Mouse (Mus musculus) gastrocnemius, postnatal 4 days (tissue): ENCODE data around the gene Pdhb. TPM values are rescaled to one million over a fixed set of nuclear protein-coding genes. Genes with fewer than 3 reads are reported as not detected.
"Not testable (repeated sequence)": the region's sequence is repeated elsewhere in the genome, so short reads cannot be mapped to it uniquely, and the experiment has no call there.

ENCODE experiments used
- DNase-seq, 2 experiments: peaks; one replicate each; pipeline ENCODE4 v3.0.0; 2021 to 2022; ENCODE audit warnings: low spot score in 2 of 2, mixed read lengths in 2 of 2
- total RNA-seq, 2 experiments: library from RNA; stranded (reverse); gene quantifications; 2 replicates each; pipeline ENCODE4 v1.2.3; 2021

Gene Pdhb
- total RNA-seq, 2 experiments from 2014 or later: 273 to 282 TPM

DNA sequence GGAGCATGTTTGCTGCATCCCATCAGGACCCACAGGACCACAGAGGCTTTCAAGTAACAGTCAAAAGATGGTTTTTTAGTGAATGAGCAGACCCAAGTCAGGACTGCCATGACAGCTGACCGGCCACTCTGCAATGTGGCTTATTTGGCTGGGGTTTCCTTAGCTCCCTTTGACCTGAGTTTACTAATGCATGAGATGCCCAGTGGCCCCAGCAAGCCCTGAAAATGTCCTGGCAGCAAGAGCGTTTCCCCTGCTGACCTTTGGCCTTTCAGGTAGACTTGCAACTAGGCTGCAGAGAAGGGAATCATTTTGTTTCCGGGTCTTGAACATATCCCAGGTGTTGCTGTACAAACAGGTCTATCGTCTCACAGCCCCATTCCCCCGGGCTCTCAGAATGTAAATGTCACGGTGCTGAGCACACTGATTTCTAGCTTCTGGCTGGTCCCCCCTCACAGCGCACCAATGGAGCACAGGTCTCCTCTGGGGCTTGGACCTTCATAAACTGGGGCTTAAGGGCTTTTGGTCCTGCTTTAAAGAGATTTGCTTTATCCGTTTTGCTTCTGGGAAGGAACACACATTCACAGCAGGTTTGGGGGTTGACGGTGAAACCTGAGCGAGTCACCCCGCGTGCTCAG lies 18.6 kb upstream of the Pdhb start:
- no peak for DNase-seq

DNA sequence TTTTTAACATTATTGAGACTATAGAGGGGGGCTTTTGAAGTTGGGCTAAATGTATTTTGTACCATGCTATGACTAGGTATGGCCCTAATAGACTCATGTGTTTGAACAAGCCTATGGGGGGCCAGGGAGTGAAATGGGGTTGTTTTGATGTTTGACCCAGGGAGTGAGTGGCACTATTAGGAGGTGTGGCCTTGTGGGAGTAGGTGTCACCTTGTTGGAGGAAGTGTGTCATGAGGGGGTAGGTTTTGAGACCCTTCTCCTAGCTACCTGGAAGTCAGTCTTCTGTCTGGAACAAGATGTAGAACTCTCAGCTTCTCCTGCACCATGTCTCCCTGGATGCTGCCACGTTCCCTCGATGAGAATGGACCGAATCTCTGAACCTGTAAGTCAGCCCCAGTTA lies 17.7 kb upstream of the Pdhb start:
- DNase-seq: no peak

DNA sequence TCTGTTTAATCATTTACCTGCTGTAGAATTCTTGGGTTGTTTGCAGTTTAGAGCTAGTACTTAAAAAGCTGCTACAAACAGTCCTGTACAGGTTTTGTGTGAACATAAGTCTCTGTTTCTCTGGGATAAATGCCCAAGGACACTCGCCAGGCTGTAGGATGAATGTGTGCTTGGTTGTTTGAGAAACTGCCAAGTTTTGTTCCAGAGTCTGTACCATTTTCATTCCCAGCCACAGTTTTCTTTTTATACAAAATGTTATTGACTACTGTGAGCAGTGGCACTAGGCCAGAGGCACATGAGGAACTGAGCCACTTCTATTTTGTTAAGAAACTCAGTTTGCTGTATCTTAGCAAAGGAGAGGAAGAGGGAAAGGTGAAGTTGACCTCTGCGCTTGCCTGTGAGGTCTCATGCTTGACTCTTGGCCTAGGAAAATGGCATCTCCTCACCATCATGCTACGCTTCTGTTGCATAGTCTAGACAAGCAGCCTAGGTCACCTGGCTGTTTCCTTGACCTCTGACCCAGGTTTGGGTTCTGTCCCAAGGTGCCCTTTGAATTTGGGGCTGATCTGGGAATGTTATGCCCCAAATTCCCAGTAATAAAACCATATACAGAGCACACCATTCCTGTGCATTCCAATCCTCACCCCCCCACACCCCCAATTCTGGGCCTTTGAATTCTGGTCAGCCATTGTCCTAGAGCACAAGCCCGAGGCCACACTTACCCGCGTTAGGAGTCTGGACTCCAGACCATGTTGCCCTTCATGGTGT lies 13.6 kb upstream of the Pdhb start:
- DNase-seq: no peak

DNA sequence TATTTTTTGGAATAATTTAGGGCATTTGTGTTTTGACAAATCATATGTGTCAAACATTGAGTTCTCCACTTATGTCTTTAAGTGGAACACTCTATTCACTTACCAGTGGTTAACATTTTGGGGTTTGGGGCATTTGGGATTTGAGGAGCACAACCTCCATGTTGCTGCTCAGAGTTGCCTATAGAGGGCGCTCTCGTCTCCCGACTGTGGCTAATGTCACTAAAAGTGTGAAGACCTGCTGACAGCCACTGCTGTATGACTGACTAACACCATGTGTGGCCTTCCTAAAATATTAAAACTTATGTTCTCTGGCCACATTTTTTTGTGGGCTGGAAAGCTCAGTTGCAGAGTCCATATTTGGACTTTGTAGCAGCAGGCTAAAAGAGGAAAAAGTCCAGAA lies 10.5 kb upstream of the Pdhb start:
- no peak for DNase-seq

DNA sequence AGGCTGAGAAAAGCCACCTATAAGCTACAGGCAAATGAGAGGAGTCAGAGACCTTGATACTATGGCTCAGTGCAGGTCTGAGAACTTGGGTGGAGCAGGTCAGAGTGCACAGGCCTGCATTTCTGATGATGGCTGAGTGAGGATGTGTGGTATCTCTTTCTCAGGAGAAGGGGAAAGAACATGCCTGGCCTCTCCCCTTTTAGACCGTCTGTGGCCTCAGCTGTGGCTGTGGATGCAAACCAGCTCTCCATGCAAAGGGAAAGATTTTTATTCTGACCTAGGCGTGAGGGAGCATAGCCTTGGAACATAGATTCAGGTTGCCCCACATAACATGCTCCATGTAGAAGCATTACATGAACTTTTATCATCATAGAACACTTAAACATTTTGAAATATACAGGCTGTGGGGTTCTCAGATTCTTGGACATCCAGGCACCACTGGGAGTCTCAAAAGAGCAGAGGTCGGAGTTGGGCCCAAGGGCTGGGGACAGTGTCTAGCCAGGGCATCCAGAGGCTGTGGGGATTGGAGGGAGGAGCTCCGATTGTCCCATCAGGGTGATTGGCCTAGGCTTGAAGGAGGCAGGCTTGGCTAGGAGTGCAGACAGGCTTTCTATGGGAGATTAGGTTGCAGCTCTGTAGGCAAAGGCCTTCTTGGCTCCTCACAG lies 7.7 kb upstream of the Pdhb start:
- no peak for DNase-seq

DNA sequence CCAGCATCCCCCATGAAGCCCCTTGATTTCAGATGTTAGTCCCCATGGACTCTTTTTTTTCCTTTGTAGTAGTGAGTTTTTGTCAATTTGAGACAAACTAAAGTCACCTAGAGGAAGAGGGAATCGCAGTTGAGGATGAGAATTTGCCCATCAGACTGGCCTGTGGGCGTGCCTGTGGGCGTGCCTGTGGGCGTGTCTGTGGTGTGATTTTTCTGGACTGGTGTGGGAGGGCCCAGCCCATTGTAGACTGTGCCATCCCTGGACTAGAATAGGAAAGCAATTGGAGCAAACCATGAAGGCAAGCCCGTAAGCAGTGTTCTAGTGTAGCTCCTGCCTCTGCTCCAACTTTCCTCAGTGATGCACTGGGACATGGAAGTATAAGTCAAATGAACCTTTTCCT lies 3.4 kb upstream of the Pdhb start:
- no peak for DNase-seq

DNA sequence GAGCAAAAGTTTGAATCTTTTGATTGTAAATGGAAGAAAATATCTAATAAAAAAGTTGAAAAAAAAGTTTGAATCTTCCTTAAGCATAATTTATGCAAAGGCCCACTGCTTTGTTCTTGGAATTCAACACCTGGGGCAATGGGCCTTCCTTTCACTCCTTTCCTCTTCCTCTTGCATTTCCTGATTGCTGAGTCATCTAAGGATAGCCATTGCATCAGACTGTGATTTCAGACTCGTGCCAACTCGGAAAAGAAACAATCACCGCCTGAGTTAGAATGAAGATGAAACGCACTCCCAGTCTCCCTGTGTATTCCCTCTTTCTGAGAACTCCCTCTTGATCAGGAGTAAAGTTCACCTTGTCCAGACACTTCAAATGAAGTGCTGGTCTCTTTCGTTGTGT lies 1.8 kb upstream of the Pdhb start:
- DNase-seq: no peak

DNA sequence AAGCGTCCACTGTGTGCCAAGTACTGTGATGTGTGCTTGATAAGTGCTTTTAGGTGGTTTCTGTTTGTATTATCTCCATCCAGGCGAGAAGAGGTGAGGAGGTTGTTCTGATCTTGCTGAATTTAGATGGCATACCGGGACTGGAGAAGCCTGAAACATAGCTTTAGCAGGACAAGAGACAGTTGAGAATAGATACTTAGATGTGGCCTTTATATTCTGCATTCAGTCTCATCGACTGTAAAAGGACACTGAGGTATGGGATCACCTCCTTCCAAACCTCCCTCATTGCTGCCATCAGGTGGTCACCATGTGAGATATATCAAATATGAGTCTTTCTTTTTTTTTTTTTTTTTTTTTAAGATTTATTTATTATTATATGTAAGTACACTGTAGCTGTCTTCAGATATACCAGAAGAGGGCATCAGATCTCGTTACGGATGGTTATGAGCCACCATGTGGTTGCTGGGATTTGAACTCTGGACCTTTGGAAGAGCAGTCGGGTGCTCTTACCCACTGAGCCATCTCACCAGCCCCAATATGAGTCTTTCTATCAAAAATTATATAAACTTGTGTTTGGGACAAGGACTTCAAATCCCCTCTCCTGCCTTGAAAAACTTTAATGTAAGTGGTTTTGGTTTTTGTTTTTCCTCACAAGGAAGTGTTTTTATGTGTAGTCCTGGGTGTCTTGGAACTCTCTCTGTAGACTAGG lies 871 bp upstream of the Pdhb start:
- not testable (repeated sequence) for DNase-seq

DNA sequence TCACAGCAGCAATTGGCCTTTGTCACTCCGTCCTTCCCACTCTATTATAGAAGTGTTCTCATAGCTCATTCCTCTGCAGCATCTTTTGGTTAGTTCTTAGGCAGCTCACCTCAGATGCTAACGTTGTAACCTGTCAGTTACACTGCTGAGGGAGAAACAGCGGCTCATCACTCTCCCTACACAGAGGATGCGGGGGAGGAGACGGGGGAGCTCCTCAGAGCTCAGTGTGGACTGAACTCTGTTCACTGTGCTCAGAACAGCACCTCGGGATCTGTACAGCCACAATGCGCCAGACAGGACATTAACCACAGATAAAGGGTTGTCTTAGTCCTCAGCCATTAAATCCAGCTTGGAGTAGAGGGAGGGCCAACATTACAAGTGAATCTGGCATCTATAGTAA lies 8.4 kb downstream of the Pdhb start:
- DNase-seq: no peak

DNA sequence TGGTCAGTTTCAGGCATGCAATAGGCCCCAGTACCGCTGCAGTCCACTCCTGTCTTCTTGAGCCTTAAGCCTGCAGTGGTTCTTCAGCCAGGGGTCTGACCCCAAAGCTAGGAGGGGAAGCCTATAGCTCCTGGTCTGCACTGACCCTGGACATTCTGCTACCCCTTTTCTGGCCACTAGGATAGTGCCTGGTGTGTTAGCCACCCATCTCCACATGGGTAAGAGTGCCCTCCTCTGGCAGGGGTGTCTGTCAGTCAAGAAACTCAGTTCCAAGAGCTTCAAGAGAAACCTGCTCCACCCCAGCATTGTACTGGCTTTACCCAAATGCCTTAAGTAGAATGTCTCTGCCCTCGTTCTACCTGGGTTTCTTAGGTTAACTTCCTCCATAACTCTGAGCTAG lies 11.0 kb downstream of the Pdhb start:
- DNase-seq: no peak

DNA sequence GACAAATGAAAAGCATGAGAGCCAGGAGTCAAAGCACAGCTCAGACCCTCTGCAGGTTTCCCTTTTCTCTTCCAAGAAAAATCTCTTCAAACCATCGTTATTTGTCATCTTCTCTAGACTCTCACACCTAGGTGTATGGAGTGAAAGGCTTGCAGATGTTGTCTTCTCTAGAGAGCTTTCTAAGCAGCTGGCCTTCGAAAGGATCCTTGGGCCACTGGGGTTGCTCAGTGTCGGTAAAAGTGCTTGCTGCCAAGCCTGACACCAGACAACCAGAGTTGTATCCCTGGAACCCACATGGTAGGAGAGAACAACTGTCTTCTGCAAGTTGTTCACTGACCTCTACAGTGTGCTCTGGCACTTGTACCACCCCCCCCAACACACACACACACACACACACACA lies 13.7 kb downstream of the Pdhb start:
- DNase-seq: no peak

DNA sequence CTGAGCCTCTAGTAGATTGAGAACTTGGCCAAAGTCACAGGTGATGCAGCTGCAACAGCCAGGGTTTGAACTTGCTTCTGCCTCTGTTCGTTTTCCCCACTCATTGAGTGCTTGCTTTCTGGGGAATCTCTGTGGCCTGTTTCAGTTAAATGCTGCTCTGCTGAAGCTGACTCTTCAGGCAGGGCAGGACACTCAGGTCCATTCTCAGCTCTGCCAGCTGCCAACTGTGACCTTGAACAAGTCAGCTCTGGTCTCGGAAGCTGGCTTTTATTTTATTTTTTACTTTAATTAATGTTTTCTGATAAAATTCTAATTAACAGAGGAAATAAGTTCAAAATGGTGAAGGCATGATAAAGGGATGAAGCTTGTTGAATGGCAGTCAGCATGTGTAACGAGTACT lies 14.1 kb downstream of the Pdhb start:
- no peak for DNase-seq

DNA sequence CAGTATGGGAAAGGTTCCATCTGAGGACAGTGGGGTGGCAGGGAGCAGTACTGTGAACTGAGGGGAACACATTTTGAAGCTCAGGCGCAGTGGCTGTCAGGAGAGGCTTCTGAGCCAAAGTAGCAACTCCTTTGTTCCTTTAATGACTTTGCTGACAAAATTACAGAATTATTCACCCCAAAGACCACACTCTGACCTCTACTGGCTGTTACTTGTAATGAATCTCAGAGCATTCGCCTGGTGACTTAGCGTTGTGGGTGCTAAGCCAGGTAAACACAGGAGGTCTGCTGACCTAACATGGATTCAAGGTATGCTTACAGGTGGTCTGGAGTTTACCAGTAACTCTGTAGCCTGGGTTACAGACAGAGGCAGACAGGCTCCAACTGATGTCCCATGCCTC lies 15.9 kb downstream of the Pdhb start:
- DNase-seq: no peak

DNA sequence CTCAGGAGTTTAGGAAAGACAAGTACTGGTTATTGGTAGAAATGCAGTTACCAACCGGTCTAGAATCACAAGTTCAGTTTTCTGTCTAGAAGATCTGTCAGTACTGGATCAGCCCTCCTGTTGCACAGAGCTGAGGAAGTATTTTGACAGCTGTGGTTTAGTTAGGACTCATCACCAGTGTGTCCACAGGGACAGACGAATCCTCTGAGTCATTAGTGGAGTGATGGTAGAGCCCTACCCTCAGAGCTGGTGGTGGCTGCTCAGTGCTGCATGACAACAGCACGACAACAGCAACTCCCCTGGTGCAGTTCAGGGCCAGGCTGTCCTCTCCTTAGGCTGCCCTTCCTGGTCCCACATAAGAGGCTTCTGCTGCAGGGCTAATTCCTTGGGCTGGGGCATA lies 18.8 kb downstream of the Pdhb start:
- no peak for DNase-seq

DNA sequence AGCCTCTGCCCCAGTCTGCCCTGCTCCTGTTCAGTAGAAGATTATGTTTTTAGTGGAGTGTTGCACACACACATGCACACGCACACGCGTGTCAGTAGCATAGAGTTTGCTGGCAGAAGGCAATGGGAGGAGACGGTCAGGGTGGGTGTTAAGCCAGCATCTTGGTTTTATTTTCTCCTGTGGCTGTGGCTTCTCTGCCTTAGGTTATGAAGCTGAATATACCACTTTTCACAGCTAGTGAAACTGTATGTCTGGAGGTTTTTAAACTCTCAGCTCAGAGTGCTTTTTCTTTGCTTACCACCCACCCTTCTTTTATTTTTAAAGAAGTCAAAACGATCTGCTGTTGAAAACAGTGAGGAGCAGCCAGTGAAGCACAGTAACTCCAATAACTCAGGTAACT lies 21.1 kb downstream of the Pdhb start:
- DNase-seq: no peak

DNA sequence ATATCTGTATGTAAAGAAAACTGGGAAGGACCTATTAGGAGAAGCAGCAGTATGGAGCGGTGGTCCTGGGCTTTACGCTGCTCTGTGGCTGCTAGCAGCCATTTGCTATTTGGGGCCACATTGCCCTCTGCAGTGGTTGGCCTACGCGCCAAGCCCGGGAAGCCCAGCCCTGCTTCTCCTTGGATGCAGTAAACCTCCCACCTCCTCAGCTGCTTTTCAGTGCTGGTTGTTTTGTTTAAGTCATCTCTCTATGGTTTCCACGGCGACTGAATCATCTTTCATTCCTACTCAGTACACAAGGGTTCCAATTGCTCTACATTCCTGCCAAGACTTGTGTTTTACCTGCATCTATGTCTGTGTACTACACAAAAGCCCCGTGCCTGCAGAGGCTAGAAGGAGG lies 24.0 kb downstream of the Pdhb start:
- no peak for DNase-seq

DNA sequence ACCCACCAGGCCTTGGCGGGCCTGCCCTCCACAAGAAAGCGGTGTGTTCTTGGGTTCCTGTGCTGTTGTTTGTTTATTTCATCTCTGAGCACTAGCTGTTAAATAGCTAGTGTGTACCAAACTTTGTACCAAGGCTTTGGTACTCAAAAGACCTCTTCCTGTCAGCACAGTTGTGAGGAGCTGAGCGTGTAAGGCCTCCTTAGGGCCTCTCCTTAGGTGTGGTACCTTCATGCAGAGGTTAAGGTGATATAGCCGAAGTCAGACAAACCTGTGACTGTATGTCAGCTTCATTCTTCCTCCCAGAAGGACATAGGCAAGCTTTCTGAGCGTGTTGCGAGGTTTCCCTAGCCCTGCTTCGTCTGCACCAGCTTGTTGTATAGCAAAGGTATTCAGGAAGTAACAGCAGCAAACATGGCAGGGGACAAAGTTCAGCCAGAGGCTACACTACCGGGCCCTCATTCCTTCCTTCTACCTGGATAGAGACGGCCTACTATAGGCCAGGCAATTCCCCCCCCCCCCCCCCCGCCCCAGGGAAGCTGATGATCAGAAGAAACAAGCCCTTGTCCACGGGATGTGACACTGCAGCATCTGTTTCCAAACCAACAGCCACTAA lies 26.1 kb downstream of the Pdhb start:
- DNase-seq: no peak

DNA sequence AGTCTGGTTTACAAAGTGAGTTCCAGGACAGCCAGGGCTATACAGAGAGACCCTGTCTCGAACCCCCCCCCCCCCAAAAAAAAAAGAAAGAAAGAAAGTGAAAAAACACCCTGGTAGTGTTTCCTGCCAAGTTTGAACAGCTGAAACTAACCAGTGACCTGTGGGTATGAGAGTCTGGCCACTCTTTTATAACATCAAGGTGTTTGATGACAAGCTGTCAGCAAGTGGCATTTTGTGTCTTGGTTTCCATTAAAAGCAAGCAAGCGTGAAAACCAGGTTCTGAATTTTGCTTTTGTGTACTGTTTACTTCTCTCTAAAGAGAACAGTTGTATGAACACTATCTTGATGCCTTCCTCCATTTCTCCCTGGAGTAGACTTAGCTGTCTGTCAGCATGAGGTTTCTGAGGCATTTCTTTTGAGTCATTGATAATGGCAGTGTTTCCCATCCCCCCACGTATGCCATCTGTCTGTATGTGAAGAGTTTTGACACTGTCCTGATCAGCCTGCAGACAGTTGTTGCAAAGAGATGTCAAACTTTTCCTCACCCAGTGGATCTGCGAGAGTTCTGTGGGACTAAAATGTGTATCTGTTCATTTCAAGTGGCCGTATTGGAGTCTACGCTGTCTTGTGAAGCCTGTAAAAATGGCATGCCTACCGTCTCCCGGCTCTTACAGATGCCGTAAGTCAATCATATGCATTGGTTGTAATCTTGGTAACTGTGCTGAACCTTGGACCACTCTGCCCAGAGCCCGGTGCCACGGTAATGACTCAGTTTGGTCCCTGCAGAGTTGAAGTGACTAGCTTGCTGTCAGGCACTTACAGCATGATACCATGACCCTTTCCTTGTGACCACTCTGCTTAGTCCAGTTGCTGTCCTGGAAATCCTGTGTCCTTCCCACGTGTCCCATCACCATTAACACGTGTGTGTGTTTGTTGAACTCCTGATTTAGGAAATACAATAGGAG lies 26.9 kb downstream of the Pdhb start:
- no peak for DNase-seq

DNA sequence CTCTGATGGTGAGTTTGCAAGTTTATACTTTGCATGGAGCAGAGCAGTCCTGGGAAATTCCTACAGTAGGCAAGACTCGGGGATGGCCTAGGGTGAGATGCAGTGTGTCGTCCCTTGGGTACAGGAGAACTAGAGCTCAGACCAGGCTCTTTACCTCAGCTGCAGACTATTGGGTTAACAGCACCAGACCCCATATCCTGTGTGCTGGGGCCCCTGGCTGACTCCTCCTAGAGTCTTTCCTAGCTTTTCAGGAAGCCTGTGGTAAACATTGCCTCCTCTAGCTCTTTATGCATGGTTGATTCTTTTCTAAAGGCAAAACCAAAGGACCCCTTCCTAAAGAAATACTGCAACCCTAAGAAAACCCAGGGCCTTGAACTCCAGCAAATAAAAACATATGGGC lies 31.7 kb downstream of the Pdhb start:
- no peak for DNase-seq
